Mouse (Mus musculus) heart, postnatal 0 days (tissue): ENCODE data around the gene Hikeshi.

Experiments
- CTCF ChIP-seq: IDR thresholded peaks from 2 replicates; pipeline ENCODE4 v1.5.1; 2016; ENCODE audit warnings: antibody characterized with exemption, control low read depth, low read depth
- EP300 ChIP-seq: IDR thresholded peaks from 2 replicates; pipeline ENCODE4 v1.6.1; 2016; ENCODE audit warnings: antibody characterized with exemption, low read depth

- no peak for TF ChIP-seq CTCF
- no peak for TF ChIP-seq EP300
These were observed 43.4 kb upstream of the Hikeshi start for GRCm38 (mm10) chr7:89984421-89984820.
